Mouse (Mus musculus) gastrocnemius, postnatal 14 days (tissue): ENCODE measurements around the gene Fam135a. TPM values are rescaled to one million over a fixed set of nuclear protein-coding genes. Genes with fewer than 3 reads are reported as not detected.
"Not testable (repeated sequence)": the region's sequence is repeated elsewhere in the genome, so short reads cannot be mapped to it uniquely, and the experiment has no call there.

Experiments used
- DNase-seq: peaks from one replicate; pipeline ENCODE4 v3.0.0; 2021; ENCODE audit warnings: mixed read lengths
- intact Hi-C: fragments of 180-260 bp; cut with DNase I; formaldehyde crosslinking; loops from one replicate; pipeline ENCODE4 v1.15.1; 2025; ENCODE audit warnings: low total_unique reads
- total RNA-seq, 2 experiments: library from RNA; stranded (reverse); gene quantifications; 2 replicates each; pipeline ENCODE4 v1.2.3; 2021

Fam135a gene
- total RNA-seq, 2 experiments from 2014 or later, result 16.7 to 17.2 TPM

DNA sequence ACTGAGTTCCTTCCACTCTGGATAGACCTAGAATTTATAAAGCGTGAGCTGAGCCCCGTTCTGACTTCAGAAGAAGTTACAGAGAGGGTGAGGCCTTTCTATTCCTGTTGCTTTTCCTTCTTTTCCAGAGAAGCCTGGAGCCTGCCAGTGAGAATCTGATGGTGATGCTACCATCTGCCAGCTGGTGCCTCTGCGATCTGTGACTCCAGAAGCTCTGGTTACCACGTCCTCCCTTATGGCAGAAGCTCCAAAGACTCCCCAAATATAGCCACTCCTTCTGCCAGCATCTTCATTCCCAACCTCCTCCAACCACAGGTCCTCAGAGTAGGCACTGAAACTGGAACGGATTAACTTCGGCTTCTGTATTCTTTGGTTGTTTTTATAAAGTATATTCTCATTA is 121.9 kb downstream of the Fam135a start:
- no peak for DNase-seq
- intact Hi-C loops, result no loop called here

DNA sequence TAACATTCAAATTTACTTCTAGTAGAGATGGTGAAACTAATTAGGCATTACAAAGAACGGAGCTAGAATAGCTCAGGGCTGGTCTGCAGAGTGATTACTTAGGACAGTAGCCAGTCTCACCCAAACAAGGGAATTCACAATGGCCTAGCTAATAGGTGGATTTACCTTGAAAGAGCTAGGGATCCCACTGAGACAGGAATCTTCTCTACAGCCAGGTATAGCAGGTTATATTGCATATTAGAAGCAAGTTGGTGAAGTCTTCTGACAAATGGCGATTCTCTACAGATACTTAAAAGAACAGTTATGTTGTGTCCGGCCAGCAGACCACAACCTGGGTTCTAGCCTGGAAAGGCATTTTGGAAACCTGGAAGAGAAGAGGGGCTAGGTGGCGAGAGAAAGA is 129.0 kb downstream of the Fam135a start:
- DNase-seq, intact Hi-C loops: not testable (repeated sequence)

DNA sequence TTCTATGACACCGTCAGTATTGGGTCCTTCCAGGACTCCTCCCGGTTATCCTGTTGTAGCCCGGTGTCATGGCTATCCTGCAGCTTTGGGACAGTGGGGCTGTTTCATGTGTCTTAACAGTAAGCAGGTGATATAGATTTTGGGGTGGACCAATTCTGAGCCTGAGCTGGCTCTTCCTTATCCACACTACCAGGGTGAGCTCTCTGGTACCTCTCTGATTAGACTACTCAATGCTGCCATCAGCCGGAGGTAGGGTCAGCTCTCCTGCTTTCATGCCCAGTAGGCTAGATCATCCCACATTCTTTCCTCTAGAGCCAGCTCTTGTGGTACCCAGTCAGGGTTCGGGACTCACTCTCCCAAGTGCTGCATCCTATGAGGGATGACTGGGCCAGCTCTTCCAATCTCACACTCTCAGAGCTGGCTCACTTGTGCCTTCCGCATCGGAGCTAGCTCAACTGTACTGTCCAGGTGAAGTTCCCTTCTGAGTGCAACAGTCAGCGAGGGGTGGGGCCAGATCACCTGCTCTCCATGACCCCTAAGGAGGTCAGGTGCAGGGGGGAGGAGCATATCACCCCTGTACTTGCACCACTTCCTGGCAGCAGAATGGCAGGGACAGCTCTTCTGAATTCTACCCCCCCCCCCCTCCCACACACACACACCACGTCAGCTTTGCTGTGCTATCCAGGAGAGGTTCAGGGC is 132.0 kb downstream of the Fam135a start:
- intact Hi-C loops, result no loop called here
- DNase-seq, result no peak

DNA sequence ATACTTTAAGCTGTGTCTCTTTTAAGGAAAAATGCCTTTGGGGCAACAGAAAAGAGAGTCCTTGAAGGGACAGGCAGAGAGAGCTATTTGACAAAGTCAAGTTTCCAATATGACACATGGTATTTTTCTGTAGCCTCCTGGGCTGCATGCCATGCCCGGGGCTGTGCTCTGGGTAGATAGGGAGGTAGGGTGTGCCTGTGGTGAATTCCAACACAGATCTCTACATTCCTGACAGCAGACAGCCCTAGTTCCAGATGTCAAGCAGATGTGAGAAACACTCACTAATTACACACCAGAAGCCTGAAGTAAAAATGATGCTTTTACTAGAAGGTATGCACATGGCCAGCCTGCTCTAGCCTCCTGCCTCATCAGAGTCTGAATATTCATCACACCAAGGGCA is 133.9 kb downstream of the Fam135a start:
- intact Hi-C loops, result no loop called here
- no peak for DNase-seq

Other genes starting within 250 kb of the Fam135a start
- 10 to 100 TPM; 30.9 to 31.8 TPM for gene Smap1, start 178.0 kb downstream of the Fam135a start, total RNA-seq
- 10 to 100 TPM; 52.7 to 55.9 TPM for gene Sdhaf4, start 94.7 kb downstream of the Fam135a start, total RNA-seq
- under 1 TPM; 0.31 to 0.45 TPM for gene Col9a1, start 77.3 kb upstream of the Fam135a start, total RNA-seq